Mouse (Mus musculus) liver, postnatal 0 days (tissue): Measurements from ENCODE around the gene Klk1b8.

Source experiments
- CTCF ChIP-seq: sonication (generic); IDR thresholded peaks from 2 replicates; pipeline ENCODE4 v1.5.1; 2016; ENCODE audit warnings: antibody characterized with exemption, low read depth
- EP300 ChIP-seq: IDR thresholded peaks from 2 replicates; pipeline ENCODE4 v1.6.1; 2016; ENCODE audit warnings: antibody characterized with exemption, low read depth, mild to moderate bottlenecking

- TF ChIP-seq CTCF (no peak), EP300 (no peak)
Observed at GRCm38 (mm10) chr7:43936551-43936950, 13.9 kb upstream of the Klk1b8 start.
